Mouse (Mus musculus) skeletal muscle tissue, adult 2 months (tissue): ENCODE measurements around the gene Klhl36.

Experiments used
- DNase-seq: peaks from one replicate; pipeline ENCODE4 v3.0.0-alpha.2; 2012; ENCODE audit warnings: low read depth, low spot score

Klhl36 gene

GRCm38 (mm10) chr8:119861706-119862389 lies at the start of gene Klhl36:
Klhl36 (plus strand) TSS chr8:119862266.
- DNase-seq, result peak; percentile 90

- peak; percentile 41 for DNase-seq
Measured at GRCm38 (mm10) chr8:119812650-119813431, 49.2 kb upstream of the Klhl36 start.

GRCm38 (mm10) chr8:119816219-119816618 lies 45.8 kb upstream of the Klhl36 start:
- DNase-seq, result no peak

GRCm38 (mm10) chr8:119817446-119817845 lies 44.6 kb upstream of the Klhl36 start:
- no peak for DNase-seq

- DNase-seq, result no peak
Measured at GRCm38 (mm10) chr8:119819316-119819715, 42.8 kb upstream of the Klhl36 start.

- no peak for DNase-seq
Measured at GRCm38 (mm10) chr8:119819976-119820375, 42.1 kb upstream of the Klhl36 start.

GRCm38 (mm10) chr8:119821691-119822090 lies 40.4 kb upstream of the Klhl36 start:
- no peak for DNase-seq

- no peak for DNase-seq
Measured at GRCm38 (mm10) chr8:119823278-119823677, 38.8 kb upstream of the Klhl36 start.

GRCm38 (mm10) chr8:119824100-119824499 lies 38.0 kb upstream of the Klhl36 start:
- DNase-seq, result peak; percentile 55

GRCm38 (mm10) chr8:119824809-119825273 lies 37.2 kb upstream of the Klhl36 start:
- peak; percentile 52 for DNase-seq

- DNase-seq, result no peak
Measured at GRCm38 (mm10) chr8:119825950-119826730, 35.9 kb upstream of the Klhl36 start.

GRCm38 (mm10) chr8:119826982-119827381 lies 35.1 kb upstream of the Klhl36 start:
- no peak for DNase-seq

GRCm38 (mm10) chr8:119827721-119828153 lies 34.3 kb upstream of the Klhl36 start:
- DNase-seq, result no peak

GRCm38 (mm10) chr8:119829015-119829414 lies 33.1 kb upstream of the Klhl36 start:
- no peak for DNase-seq

GRCm38 (mm10) chr8:119829420-119829819 lies 32.6 kb upstream of the Klhl36 start:
- DNase-seq, result no peak

GRCm38 (mm10) chr8:119829870-119830580 lies 32.0 kb upstream of the Klhl36 start:
- no peak for DNase-seq

- DNase-seq, result no peak
Measured at GRCm38 (mm10) chr8:119830589-119830988, 31.5 kb upstream of the Klhl36 start.

- DNase-seq, result no peak
Measured at GRCm38 (mm10) chr8:119831336-119831995, 30.6 kb upstream of the Klhl36 start.

GRCm38 (mm10) chr8:119832101-119832617 lies 29.9 kb upstream of the Klhl36 start:
- no peak for DNase-seq

- DNase-seq, result no peak
Measured at GRCm38 (mm10) chr8:119832931-119833330, 29.1 kb upstream of the Klhl36 start.

- no peak for DNase-seq
Measured at GRCm38 (mm10) chr8:119834676-119835075, 27.4 kb upstream of the Klhl36 start.
